Mouse (Mus musculus) testis, adult 2 months (tissue): Measurements from ENCODE around the gene Grip1.

ENCODE experiments used
- CTCF ChIP-seq: fragments of 200-500 bp; IDR thresholded peaks from 2 replicates; pipeline ENCODE4 v1.5.1; 2012; ENCODE audit warnings: low read depth, mild to moderate bottlenecking, inconsistent platforms, low read length, moderate library complexity; ENCODE audit not compliant: control insufficient read depth, insufficient read depth, insufficient replicate concordance
- POLR2A ChIP-seq: fragments of 200-500 bp; IDR thresholded peaks from 2 replicates; pipeline ENCODE4 v1.6.1; 2012; ENCODE audit warnings: low read depth, mild to moderate bottlenecking, inconsistent platforms, low read length, moderate library complexity; ENCODE audit not compliant: control insufficient read depth

DNA sequence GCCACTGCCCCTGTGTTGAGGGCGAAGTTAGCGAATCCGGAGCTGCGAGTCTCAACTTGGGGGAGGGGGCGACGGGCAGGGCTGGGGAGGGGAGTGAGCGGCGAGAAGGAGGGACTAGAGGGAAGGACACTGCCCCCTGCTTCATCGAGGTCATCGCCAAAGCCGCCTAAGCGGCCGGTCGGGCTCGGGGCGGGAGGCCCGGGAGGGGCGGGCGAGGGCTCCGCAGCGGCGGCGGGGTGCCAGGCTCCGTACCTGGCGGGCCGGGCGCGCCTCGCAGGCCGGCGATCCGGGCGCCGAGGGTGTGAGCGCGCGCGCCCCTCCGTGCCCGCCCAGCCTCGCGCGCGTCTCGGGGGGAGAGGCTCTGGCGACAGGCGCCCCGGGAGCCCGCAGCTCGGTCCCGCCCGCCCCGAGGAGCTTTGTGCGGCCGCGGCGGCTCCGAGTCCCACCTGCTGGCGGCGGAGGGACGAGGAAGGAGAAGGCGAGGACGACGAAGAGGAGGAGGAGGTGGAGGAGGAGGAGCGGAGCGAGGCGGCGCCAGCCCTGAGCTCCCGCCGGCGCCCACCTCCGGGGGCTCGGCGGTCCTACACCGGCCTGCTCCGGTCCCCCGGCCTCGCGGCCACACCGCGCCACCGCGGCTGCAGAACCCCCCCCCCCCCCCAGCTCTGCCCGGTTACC lies at the start of gene Grip1:
- no peak for TF ChIP-seq POLR2A
- no peak for TF ChIP-seq CTCF
